Mouse (Mus musculus): ENCODE measurements around the gene Htr2a. TPM values are rescaled to one million over a fixed set of nuclear protein-coding genes. Genes with fewer than 3 reads are reported as not detected.

Gene Htr2a
- polyA plus RNA-seq, 1 experiment from 2014 or later: 0.29 TPM

- no peak overlapping the region for H3K4me3 ChIP-seq
- no peak overlapping the region for H3K4me2 ChIP-seq
- H3K36me3 ChIP-seq: no peaks in the 10 kb centered on the region
- H3K4me1 ChIP-seq: peaks cover 22% of the 10 kb centered on the region
- H3K27ac ChIP-seq: no peak overlapping the region
- peak; percentile 44; the same call in 1 of the 2 replicates for ATAC-seq
- H3K27me3 ChIP-seq (replicated peaks): no peaks in the 10 kb centered on the region
- no peak overlapping the region for H3K9ac ChIP-seq
- no peaks in the 10 kb centered on the region for H3K9me3 ChIP-seq (replicated peaks)
- 29% methylated on average over 4 of the region's 4 CpGs for WGBS (ENCODE audit: insufficient replicate concordance)
Observed at GRCm38 (mm10) chr14:74651678-74652077, 11.0 kb downstream of the Htr2a start.

- Histone ChIP-seq H3K4me2 (no peak overlapping the region), H3K36me3 (no peaks in the 10 kb centered on the region), H3K4me3 (no peak overlapping the region), H3K4me1 (peaks cover 44% of the 10 kb centered on the region), H3K9ac (no peak overlapping the region), H3K27ac (no peak overlapping the region), H3K27me3 (replicated peaks) (no peaks in the 10 kb centered on the region), H3K9me3 (replicated peaks) (no peaks in the 10 kb centered on the region)
- ATAC-seq: no peak; the same call in 1 of the 2 replicates
- 33% methylated on average over 7 of the region's 7 CpGs for WGBS (ENCODE audit: insufficient replicate concordance)
Observed at GRCm38 (mm10) chr14:74657227-74657626, 16.6 kb downstream of the Htr2a start.

GRCm38 (mm10) chr14:74659411-74659841 is 18.8 kb downstream of the Htr2a start:
- Histone ChIP-seq H3K4me1 (peaks cover 37% of the 10 kb centered on the region), H3K27me3 (replicated peaks) (no peaks in the 10 kb centered on the region), H3K4me3 (no peak overlapping the region), H3K4me2 (peak overlapping the region; percentile 7; the same call in 1 of the 2 replicates), H3K27ac (peak overlapping the region; percentile 43), H3K9me3 (replicated peaks) (no peaks in the 10 kb centered on the region), H3K36me3 (no peaks in the 10 kb centered on the region), H3K9ac (no peak overlapping the region)
- ATAC-seq: peak; percentile 78
- 62% methylated on average over 8 of the region's 8 CpGs for WGBS (ENCODE audit: insufficient replicate concordance)

- no peaks in the 10 kb centered on the region for H3K36me3 ChIP-seq
- H3K27me3 ChIP-seq (replicated peaks): no peaks in the 10 kb centered on the region
- peak overlapping the region; percentile 33 for H3K4me3 ChIP-seq
- peak; percentile 94 for ATAC-seq
- no peaks in the 10 kb centered on the region for H3K9me3 ChIP-seq (replicated peaks)
- peak overlapping the region; percentile 55 for H3K9ac ChIP-seq
- WGBS (ENCODE audit: insufficient replicate concordance): 28% methylated on average over 10 of the region's 10 CpGs
- H3K27ac ChIP-seq: peak overlapping the region; percentile 88
- peaks cover 41% of the 10 kb centered on the region for H3K4me1 ChIP-seq
- peak overlapping the region; percentile 65 for H3K4me2 ChIP-seq
Observed at GRCm38 (mm10) chr14:74672137-74673019, 31.7 kb downstream of the Htr2a start.

GRCm38 (mm10) chr14:74673020-74673350 is 32.3 kb downstream of the Htr2a start:
- WGBS (ENCODE audit: insufficient replicate concordance): 43% methylated on average over 3 of the region's 3 CpGs
- no peaks in the 10 kb centered on the region for H3K27me3 ChIP-seq (replicated peaks)
- peaks cover 47% of the 10 kb centered on the region for H3K4me1 ChIP-seq
- no peak for ATAC-seq
- H3K9me3 ChIP-seq (replicated peaks): no peaks in the 10 kb centered on the region
- H3K4me3 ChIP-seq: peak overlapping the region; percentile 33; the same call in 1 of the 2 replicates
- H3K36me3 ChIP-seq: no peaks in the 10 kb centered on the region
- peak overlapping the region; percentile 88 for H3K27ac ChIP-seq
- H3K9ac ChIP-seq: peak overlapping the region; percentile 55
- H3K4me2 ChIP-seq: peak overlapping the region; percentile 65

GRCm38 (mm10) chr14:74673584-74673983 is 32.9 kb downstream of the Htr2a start:
- Histone ChIP-seq H3K9me3 (replicated peaks) (no peaks in the 10 kb centered on the region), H3K27me3 (replicated peaks) (no peaks in the 10 kb centered on the region), H3K27ac (peak overlapping the region; percentile 88), H3K36me3 (no peaks in the 10 kb centered on the region), H3K4me2 (peak overlapping the region; percentile 65), H3K9ac (0 out of 2 replicates have a peak overlapping the region, but pooled peaks have one; percentile 15), H3K4me3 (no peak overlapping the region), H3K4me1 (peaks cover 52% of the 10 kb centered on the region)
- ATAC-seq: peak; percentile 80
- 16% methylated on average over 3 of the region's 3 CpGs for WGBS (ENCODE audit: insufficient replicate concordance)

DNA sequence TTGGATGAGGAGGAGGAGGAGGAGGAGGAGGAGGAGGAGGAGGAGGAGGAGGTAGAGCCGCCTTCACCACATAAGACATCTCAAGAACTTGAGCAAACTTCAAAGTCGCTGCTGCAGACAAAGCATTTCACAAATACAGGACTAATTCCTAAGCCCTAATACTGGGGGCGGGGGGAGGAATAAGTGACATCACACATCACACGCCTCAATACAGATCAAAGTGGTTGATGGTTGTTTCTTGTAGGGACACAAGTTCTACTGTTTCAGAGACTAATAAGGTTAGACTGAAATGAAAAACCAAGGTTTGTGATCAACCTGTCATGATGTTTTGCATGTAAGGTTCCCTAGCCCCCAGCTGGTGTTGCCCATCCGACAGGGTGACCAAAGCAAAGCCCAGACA is 39.2 kb downstream of the Htr2a start:
- WGBS (ENCODE audit: insufficient replicate concordance): 74% methylated on average over 5 of the region's 5 CpGs
- H3K27me3 ChIP-seq (replicated peaks): no peaks in the 10 kb centered on the region
- H3K4me2 ChIP-seq: no peak overlapping the region
- H3K36me3 ChIP-seq: no peaks in the 10 kb centered on the region
- H3K9me3 ChIP-seq (replicated peaks): no peaks in the 10 kb centered on the region
- H3K27ac ChIP-seq: no peak overlapping the region
- no peak for ATAC-seq
- no peak overlapping the region for H3K9ac ChIP-seq
- peaks cover 15% of the 10 kb centered on the region for H3K4me1 ChIP-seq
- H3K4me3 ChIP-seq: no peak overlapping the region

DNA sequence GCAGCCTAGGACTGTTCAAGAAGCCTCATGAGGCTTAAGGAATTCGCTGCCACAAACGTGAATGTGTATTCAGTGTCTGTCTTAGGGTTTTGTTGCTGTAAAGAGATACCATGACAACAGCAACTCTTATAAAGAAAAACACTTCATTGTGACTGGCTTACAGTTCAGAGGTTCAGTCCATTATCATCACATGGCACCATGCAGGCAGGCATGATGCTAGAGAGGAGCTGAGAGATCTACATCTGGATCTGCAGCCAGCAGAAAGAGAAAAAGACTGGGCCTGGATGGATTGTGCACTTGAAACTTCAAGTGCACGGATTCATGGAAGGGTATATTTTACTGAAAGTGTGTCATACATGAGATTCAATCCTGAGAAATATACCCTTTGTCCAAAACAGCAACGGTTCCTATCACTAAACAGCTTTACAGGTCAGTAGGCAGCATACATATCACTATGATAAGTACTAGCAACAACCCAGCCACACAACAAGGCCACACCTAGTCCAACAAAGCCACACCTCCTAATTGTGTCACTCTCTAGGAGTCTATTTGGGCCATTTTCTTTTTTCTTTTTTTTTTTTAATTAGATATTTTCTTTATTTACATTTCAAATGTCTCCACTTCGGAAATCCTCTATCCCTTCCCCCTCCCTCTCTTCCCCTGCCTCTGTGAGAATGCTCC is 43.8 kb downstream of the Htr2a start:
- H3K36me3 ChIP-seq: no peaks in the 10 kb centered on the region
- no peak overlapping the region for H3K9ac ChIP-seq
- no peaks in the 10 kb centered on the region for H3K9me3 ChIP-seq (replicated peaks)
- peak; percentile 81 for ATAC-seq
- H3K27ac ChIP-seq: no peak overlapping the region
- no peaks in the 10 kb centered on the region for H3K27me3 ChIP-seq (replicated peaks)
- H3K4me1 ChIP-seq: peaks cover 2% of the 10 kb centered on the region; the same call in 1 of the 2 replicates
- no peak overlapping the region for H3K4me2 ChIP-seq
- no peak overlapping the region for H3K4me3 ChIP-seq
- WGBS (ENCODE audit: insufficient replicate concordance): 57% methylated on average over 5 of the region's 5 CpGs

GRCm38 (mm10) chr14:74691963-74692362 is 51.3 kb downstream of the Htr2a start:
- Histone ChIP-seq H3K27ac (no peak overlapping the region), H3K4me2 (no peak overlapping the region), H3K9ac (no peak overlapping the region), H3K27me3 (replicated peaks) (no peaks in the 10 kb centered on the region), H3K4me3 (no peak overlapping the region), H3K36me3 (no peaks in the 10 kb centered on the region), H3K9me3 (replicated peaks) (no peaks in the 10 kb centered on the region), H3K4me1 (no peaks in the 10 kb centered on the region)
- 75% methylated on average over 2 of the region's 2 CpGs for WGBS (ENCODE audit: insufficient replicate concordance)
- no peak for ATAC-seq

DNA sequence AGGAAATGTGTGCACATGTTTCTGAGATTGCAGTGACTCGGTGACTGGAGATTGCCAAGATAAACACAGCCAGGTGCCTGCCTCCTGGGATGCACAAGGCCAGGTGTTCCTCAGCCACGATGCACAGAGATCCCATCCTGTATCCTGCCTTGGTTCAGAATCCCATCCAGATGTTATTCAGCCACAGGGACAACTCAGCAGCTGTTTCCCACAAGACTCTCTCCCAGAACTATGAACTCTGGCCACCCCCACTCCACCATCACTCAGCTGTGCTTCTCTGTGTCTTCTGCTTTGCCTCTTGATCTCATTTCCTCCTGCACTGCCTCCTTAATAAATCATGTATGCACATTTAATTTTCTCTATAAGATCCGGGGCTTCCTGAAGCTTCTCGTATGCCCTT is 56.1 kb downstream of the Htr2a start:
- ATAC-seq: no peak
- H3K9ac ChIP-seq: no peak overlapping the region
- H3K36me3 ChIP-seq: no peaks in the 10 kb centered on the region
- no peak overlapping the region for H3K27ac ChIP-seq
- no peaks in the 10 kb centered on the region for H3K9me3 ChIP-seq (replicated peaks)
- H3K27me3 ChIP-seq (replicated peaks): no peaks in the 10 kb centered on the region
- 70% methylated on average over 4 of the region's 4 CpGs for WGBS (ENCODE audit: insufficient replicate concordance)
- peaks cover 5% of the 10 kb centered on the region; the same call in 1 of the 2 replicates for H3K4me1 ChIP-seq
- no peak overlapping the region for H3K4me3 ChIP-seq
- no peak overlapping the region for H3K4me2 ChIP-seq

GRCm38 (mm10) chr14:74697432-74697831 is 56.8 kb downstream of the Htr2a start:
- Histone ChIP-seq H3K4me1 (peaks cover 5% of the 10 kb centered on the region; the same call in 1 of the 2 replicates), H3K27me3 (replicated peaks) (no peaks in the 10 kb centered on the region), H3K9me3 (replicated peaks) (no peaks in the 10 kb centered on the region), H3K27ac (no peak overlapping the region), H3K4me3 (no peak overlapping the region), H3K9ac (no peak overlapping the region), H3K4me2 (no peak overlapping the region), H3K36me3 (no peaks in the 10 kb centered on the region)
- ATAC-seq: no peak

DNA sequence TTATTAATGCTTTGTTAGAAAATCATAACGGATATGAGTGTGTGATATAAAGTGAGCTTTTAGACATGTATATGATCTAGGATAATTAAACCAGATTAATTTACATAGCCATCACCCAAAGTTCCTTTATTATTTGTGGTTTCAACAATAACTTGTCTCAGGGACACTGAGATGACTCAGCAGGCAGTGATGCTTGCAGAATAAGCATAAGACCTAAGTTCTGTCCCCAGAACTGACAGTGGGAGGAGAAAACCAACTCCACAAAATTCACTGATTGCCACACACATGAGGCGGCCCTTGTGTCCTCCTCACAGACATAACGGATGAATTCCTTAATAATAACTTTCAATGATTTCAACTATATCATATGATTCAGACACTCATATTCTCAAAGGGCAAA is 58.6 kb downstream of the Htr2a start:
- WGBS (ENCODE audit: insufficient replicate concordance): 49% methylated on average over 3 of the region's 3 CpGs
- no peak overlapping the region for H3K9ac ChIP-seq
- ATAC-seq: no peak
- no peaks in the 10 kb centered on the region for H3K27me3 ChIP-seq (replicated peaks)
- H3K4me2 ChIP-seq: no peak overlapping the region
- H3K4me1 ChIP-seq: peaks cover 11% of the 10 kb centered on the region
- no peak overlapping the region for H3K4me3 ChIP-seq
- no peaks in the 10 kb centered on the region for H3K9me3 ChIP-seq (replicated peaks)
- no peaks in the 10 kb centered on the region for H3K36me3 ChIP-seq
- no peak overlapping the region for H3K27ac ChIP-seq

All from liver, embryonic 12.5 days (tissue).